Mouse (Mus musculus) embryonic facial prominence, embryonic 15.5 days (tissue): ENCODE measurements at regions not wholly inside any gene's neighbourhood (a gene's known extent, or its start where the extent isn't known, plus 50 kb on each side); places are given as distances from the start of the nearest gene placed in this dataset.

ENCODE experiments used
- ATAC-seq: fragments of 200-750 bp; cut with Nextera tagmentation; 2 replicates; pipeline ENCODE4 v1.8.0; 2017; ENCODE audit warnings: low read depth, moderate TSS enrichment; ENCODE audit not compliant: insufficient number of reproducible peaks, low FRiP score, low TSS enrichment
- H3K27ac ChIP-seq: fragments of 300-500 bp; sonication (generic); replicated peaks from 2 replicates; pipeline ENCODE4 v1.5.1; 2015; ENCODE audit warnings: mild to moderate bottlenecking, inconsistent platforms
- H3K27me3 ChIP-seq: fragments of 300-500 bp; sonication (generic); 2 replicates; pipeline ENCODE4 v1.6.1; 2015; ENCODE audit warnings: inconsistent platforms
- H3K36me3 ChIP-seq: fragments of 300-500 bp; sonication (generic); 2 replicates; pipeline ENCODE4 v1.6.1; 2015; ENCODE audit warnings: mild to moderate bottlenecking, inconsistent platforms
- H3K4me1 ChIP-seq: fragments of 300-500 bp; sonication (generic); 2 replicates; pipeline ENCODE4 v1.6.1; 2015; ENCODE audit warnings: inconsistent platforms
- H3K4me2 ChIP-seq: fragments of 300-500 bp; sonication (generic); replicated peaks from 2 replicates; pipeline ENCODE4 v1.6.1; 2015; ENCODE audit warnings: mild to moderate bottlenecking, inconsistent platforms
- H3K4me3 ChIP-seq: fragments of 300-500 bp; sonication (generic); replicated peaks from 2 replicates; pipeline ENCODE4 v1.5.1; 2015; ENCODE audit warnings: mild to moderate bottlenecking, inconsistent platforms
- H3K9ac ChIP-seq: fragments of 300-500 bp; sonication (generic); 2 replicates; pipeline ENCODE4 v1.6.1; 2015; ENCODE audit warnings: inconsistent platforms
- H3K9me3 ChIP-seq: fragments of 300-500 bp; sonication (generic); replicated peaks from 2 replicates; pipeline ENCODE4 v1.6.1; 2016; ENCODE audit warnings: inconsistent platforms
- WGBS: fragments of 180-500 bp; shearing (Covaris S2); methylation state at CpG from one replicate; pipeline ENCODE4 v1.1.7; 2015; 5-methylcytosine and 5-hydroxymethylcytosine counted together

DNA sequence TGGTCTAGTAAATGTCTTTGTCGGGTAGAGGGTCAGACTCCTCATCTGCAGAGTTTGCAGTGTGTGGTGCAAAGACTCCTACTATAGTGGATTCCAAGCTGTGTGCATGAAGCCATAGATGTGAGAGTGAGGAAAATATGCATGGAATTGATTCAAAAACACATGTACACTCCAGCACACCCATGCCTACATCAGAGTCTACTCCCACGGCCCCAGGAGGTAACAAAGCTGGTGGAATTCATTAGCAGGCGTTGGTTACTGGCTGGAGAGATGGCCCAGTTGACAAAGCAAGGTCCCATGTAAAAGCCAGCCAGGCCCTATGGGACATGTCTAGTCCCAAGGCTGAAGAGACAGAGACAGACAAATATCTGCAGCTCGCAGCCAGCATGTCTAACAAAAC, 132.6 kb upstream of the 1700016C15Rik start:
- H3K36me3 ChIP-seq = no peaks in the 10 kb centered on the region
- H3K9me3 ChIP-seq = no peaks in the 10 kb centered on the region
- ATAC-seq = no peak
- no peak overlapping the region for H3K27ac ChIP-seq
- H3K4me3 ChIP-seq = no peak overlapping the region
- H3K27me3 ChIP-seq = no peaks in the 10 kb centered on the region
- H3K9ac ChIP-seq = no peak overlapping the region
- WGBS = 53% methylated on average over 4 of the region's 4 CpGs
- H3K4me1 ChIP-seq = no peaks in the 10 kb centered on the region
- H3K4me2 ChIP-seq = no peak overlapping the region

DNA sequence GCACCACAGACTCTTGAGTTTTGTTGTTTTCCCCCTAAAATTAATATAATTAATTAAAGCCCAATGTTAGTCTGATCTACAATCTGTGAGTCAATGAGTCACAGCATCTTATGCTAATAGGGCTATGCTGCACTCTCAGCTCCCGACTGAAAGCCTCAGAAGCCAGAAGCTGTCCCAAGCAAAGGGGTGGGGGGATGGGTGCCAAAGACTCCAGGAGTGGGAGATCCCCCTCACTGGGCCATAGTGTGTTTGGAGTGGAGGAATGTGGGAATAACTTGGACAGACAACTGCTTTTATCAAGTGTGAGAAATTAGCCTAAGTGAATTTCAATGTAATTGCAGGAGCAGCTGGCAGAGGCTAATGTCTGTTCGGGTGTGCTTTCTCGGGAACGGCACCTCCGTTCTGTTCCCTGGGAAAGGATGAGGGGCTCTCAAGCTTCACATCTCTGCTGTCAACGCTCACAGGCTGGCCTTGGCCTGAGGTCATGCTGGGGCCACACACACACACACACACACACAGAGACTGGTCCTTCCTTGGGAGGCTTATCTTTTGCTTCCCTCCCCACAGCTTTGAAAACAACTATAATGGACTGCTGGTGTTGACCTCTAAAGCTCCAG, 124.2 kb upstream of the 1700016C15Rik start:
- Histone ChIP-seq H3K9ac (no peak overlapping the region), H3K27ac (no peak overlapping the region), H3K4me2 (no peak overlapping the region), H3K4me1 (no peaks in the 10 kb centered on the region), H3K36me3 (no peaks in the 10 kb centered on the region), H3K27me3 (no peaks in the 10 kb centered on the region), H3K4me3 (no peak overlapping the region), H3K9me3 (no peaks in the 10 kb centered on the region)
- ATAC-seq = no peak
- WGBS = 50% methylated on average over 6 of the region's 6 CpGs

DNA sequence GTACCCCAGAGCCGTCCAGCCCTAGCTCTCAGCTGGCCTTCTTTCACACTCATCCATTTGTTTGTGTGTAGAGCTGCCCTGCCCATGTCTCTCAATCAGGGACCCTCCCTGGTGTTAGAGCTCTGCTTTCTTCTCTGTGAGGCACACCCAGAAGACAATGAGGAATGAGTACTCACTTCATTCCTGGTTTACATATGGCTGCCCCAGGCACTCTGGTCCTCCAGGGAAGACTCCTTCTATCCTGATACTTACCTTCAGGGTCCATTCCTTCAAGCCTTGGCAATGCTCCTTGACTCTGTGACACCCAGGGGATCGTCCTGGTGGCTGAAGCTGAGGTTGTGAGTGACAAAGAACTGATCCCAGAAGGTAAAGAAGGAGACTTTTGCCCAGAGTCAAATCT, 122.0 kb upstream of the 1700016C15Rik start:
- no peaks in the 10 kb centered on the region for H3K36me3 ChIP-seq
- H3K4me3 ChIP-seq = no peak overlapping the region
- no peaks in the 10 kb centered on the region for H3K27me3 ChIP-seq
- ATAC-seq = no peak
- H3K4me2 ChIP-seq = no peak overlapping the region
- no peak overlapping the region for H3K27ac ChIP-seq
- H3K4me1 ChIP-seq = no peaks in the 10 kb centered on the region
- no peak overlapping the region for H3K9ac ChIP-seq
- no peaks in the 10 kb centered on the region for H3K9me3 ChIP-seq
- WGBS = 66% methylated on average over 2 of the region's 2 CpGs

DNA sequence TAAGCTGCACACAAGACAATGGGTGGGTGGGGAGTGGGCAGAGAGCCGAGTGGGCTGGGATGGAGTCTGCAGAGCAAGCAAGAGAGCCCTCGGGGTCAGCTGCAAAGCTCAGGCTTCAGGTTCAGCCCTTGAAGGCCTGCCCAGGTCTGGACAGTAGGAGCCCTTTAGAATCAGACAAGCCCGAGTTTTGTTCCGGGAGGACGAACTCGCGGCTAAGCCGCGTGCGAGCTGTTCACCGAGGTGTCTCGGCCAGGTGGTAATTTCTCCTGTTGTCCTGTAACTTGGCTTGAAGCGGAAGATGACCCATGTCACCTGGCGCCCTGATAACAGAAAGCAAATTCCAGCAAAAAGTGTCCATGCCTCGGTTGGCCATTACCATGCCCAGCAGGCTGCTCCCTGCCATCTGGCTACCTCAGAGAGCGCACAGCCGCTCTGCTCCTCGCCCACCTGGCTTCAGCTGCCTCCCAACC, 121.0 kb upstream of the 1700016C15Rik start:
- H3K4me3 ChIP-seq = no peak overlapping the region
- no peak overlapping the region for H3K4me2 ChIP-seq
- H3K36me3 ChIP-seq = no peaks in the 10 kb centered on the region
- no peaks in the 10 kb centered on the region for H3K9me3 ChIP-seq
- H3K9ac ChIP-seq = no peak overlapping the region
- WGBS = 82% methylated on average over 18 of the region's 18 CpGs
- H3K27me3 ChIP-seq = no peaks in the 10 kb centered on the region
- H3K27ac ChIP-seq = no peak overlapping the region
- ATAC-seq = no peak
- H3K4me1 ChIP-seq = no peaks in the 10 kb centered on the region

DNA sequence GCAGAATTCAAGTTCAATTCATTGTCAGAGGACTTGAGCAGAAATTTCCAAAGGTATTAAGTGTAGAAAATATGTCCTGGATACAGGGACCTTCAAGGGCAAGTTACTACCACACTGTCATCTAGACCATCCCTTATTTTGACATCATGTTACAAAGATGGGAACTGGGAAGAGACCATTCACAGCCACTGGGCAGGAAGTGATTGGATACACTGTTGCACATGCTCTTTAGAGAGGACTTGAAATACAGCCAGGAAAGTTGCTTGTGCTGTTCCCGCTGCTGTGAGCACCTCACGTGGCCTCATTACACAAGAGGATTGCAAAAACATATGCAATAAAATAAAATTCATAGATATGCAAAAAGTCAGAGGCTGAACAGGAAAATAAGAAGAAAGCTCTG, 120.4 kb upstream of the 1700016C15Rik start:
- H3K9ac ChIP-seq = no peak overlapping the region
- no peak overlapping the region for H3K27ac ChIP-seq
- WGBS = 61% methylated on average over 2 of the region's 2 CpGs
- H3K4me3 ChIP-seq = no peak overlapping the region
- no peaks in the 10 kb centered on the region for H3K9me3 ChIP-seq
- H3K4me2 ChIP-seq = no peak overlapping the region
- no peaks in the 10 kb centered on the region for H3K4me1 ChIP-seq
- H3K36me3 ChIP-seq = no peaks in the 10 kb centered on the region
- ATAC-seq = no peak
- H3K27me3 ChIP-seq = no peaks in the 10 kb centered on the region

DNA sequence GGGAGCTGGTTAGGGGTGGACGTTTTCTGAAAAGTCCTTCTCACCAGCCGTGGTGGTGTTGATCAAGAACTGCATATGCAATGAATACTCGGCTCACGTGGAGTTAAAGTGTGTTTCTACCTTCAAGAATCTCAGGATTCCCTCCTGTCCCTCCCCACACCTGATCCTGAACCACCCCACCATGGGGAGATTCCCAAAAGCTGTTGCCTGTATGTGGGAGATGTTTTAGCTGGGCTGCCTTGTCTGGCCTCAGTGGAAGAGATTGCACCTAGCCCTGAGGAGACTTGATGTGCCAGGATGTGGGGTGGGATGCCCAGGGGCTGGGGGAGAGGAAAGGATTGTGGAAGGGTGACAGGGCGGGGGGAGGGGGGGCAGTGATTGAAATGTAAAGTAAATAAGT, 119.9 kb upstream of the 1700016C15Rik start:
- H3K4me3 ChIP-seq = no peak overlapping the region
- WGBS = 65% methylated on average over 5 of the region's 5 CpGs
- no peak for ATAC-seq
- H3K27ac ChIP-seq = no peak overlapping the region
- no peaks in the 10 kb centered on the region for H3K27me3 ChIP-seq
- H3K9ac ChIP-seq = no peak overlapping the region
- H3K4me2 ChIP-seq = no peak overlapping the region
- no peaks in the 10 kb centered on the region for H3K9me3 ChIP-seq
- no peaks in the 10 kb centered on the region for H3K36me3 ChIP-seq
- H3K4me1 ChIP-seq = no peaks in the 10 kb centered on the region

DNA sequence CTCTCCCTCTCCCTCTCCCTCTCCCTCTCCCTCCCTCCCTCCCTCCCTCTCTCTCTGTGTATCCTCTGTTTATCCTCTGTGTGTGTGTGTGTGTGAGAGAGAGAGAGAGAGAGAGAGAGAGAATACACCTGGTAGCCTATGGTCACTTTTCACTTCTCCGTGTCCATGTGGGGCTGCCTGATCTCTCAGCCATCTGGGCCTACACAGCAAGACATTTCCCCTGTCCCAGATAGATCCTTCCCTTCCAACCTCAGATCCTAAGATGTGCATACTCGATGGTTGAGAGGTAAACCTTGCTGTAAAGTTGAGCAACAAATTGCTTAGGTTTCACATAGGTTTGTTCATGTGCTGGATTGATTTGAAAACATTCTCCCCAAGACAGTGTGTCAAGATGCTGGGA, 119.5 kb upstream of the 1700016C15Rik start:
- ATAC-seq = no peak
- 87% methylated on average over 2 of the region's 2 CpGs for WGBS
- Histone ChIP-seq H3K9ac (no peak overlapping the region), H3K36me3 (no peaks in the 10 kb centered on the region), H3K4me2 (no peak overlapping the region), H3K4me1 (no peaks in the 10 kb centered on the region), H3K9me3 (no peaks in the 10 kb centered on the region), H3K4me3 (no peak overlapping the region), H3K27me3 (no peaks in the 10 kb centered on the region), H3K27ac (no peak overlapping the region)

DNA sequence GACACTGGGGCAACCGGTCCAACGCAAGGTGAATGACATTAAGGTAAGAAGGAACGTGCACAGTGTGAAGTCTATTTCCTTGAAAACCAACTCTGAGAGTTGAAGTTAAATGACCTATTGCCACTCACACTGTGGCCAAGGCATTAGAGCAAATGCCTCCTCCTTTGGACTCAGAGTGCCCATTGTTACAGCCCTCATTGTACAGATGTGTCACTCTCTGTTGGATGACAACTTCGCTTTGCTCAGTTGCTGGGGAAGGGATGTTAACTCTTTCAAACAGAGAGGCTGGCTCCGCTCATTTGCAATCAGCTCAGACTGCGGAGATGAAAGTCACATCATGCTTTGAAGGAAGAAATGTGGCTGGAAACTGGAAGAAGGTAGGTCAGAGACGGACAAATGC, 117.1 kb upstream of the 1700016C15Rik start:
- 77% methylated on average over 7 of the region's 7 CpGs for WGBS
- H3K9ac ChIP-seq = no peak overlapping the region
- no peaks in the 10 kb centered on the region for H3K36me3 ChIP-seq
- ATAC-seq = no peak
- no peak overlapping the region for H3K27ac ChIP-seq
- no peaks in the 10 kb centered on the region for H3K9me3 ChIP-seq
- H3K27me3 ChIP-seq = no peaks in the 10 kb centered on the region
- no peaks in the 10 kb centered on the region for H3K4me1 ChIP-seq
- no peak overlapping the region for H3K4me2 ChIP-seq
- no peak overlapping the region for H3K4me3 ChIP-seq

DNA sequence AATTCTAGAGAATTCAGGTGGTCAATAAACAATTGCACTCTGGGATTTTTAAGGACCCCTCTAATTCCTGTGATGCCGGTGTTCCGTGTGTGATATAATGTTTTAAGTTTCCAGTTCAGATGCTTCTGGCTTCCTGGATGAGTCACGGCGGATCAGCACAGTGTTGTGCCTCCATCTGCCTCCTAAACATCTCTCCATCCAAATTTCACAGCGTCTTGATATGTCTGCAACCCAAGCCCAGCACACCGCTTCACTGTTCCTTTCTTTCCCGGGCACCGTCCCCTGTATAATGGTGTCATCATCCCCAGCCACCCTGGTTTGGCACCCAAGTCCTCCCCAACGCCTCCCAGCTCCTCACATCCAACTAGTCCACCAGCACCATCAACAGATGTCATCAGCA, 114.0 kb upstream of the 1700016C15Rik start:
- Histone ChIP-seq H3K27ac (no peak overlapping the region), H3K4me2 (no peak overlapping the region), H3K27me3 (no peaks in the 10 kb centered on the region), H3K4me1 (0 out of 2 replicates have a peak, but pooled peaks cover 2% of the 10 kb centered on the region), H3K9ac (no peak overlapping the region), H3K4me3 (no peak overlapping the region), H3K36me3 (no peaks in the 10 kb centered on the region), H3K9me3 (no peaks in the 10 kb centered on the region)
- 91% methylated on average over 9 of the region's 9 CpGs for WGBS
- no peak for ATAC-seq

DNA sequence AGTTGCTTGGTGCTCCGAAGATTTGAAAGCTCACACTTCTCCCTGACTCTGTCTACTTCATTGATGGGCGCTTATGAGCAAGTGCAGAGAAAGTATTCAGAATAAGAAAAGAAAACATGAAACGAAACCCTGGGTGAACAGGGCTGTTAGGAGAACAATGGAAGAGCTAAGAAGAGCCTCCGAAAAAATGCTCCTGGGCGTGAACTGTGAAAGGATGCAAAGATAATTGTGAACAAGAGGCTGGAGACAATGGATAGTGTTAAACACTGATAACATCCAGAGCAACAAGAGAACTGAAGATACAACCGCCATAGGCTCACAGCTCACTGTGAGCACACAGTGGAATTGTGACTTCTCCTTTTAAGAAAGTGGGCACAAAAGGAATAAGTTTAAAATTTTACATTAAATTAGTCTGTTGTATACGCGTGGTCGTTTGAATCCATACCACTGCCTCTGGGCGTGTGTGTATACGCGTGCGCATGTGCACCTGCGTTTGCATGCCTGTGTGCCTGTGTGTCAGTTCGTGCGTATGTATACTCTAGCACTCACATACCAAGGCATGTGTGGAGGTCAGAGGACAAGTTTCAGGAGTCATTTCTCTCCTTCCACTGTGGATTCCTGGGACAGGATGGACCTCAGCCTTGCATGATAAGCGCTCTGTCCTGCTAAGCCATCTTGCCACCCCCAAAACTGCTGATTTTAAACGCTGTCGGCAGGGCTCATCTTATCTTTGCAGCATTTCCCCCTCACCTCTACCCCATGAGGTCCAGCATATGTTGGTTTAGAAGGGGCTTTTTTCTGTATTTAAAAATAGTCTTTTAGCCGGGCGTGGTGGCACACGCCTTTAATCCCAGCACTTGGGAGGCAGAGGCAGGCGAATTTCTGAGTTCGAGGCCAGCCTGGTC, 113.0 kb upstream of the 1700016C15Rik start:
- no peaks in the 10 kb centered on the region for H3K36me3 ChIP-seq
- H3K4me2 ChIP-seq = no peak overlapping the region
- no peaks in the 10 kb centered on the region for H3K27me3 ChIP-seq
- WGBS = 85% methylated on average over 24 of the region's 24 CpGs
- no peak overlapping the region for H3K27ac ChIP-seq
- H3K4me1 ChIP-seq = 0 out of 2 replicates have a peak, but pooled peaks cover 6% of the 10 kb centered on the region
- no peak for ATAC-seq
- no peak overlapping the region for H3K9ac ChIP-seq
- no peak overlapping the region for H3K4me3 ChIP-seq
- no peaks in the 10 kb centered on the region for H3K9me3 ChIP-seq

DNA sequence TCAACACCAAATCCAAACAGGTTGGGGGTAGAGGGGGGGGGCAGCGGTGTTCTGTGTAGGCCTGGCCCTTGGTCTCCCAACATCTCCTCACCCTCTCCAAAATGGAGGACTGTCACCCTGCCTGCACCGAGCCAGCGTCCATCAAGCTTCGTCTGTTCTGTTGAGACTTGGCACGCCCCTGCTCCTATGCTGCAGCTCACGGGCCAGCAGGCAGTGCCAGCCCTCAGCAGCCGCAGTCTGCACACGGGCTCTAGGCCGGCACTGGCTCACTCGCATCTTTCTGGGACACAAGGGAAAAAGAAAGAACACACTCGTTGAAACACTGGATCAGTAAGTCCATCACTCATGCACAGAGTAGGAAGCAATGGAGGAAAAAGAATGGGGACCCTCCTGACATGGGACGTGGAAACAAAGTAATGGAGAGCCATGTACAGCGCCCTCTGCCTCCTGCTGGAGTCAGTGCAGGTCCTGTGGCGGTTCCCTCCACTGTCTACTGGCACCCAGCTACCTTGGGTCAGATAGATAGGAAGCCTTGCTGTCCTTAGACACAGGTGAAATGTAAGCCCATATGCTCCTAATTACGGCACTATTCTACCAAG, 109.0 kb upstream of the 1700016C15Rik start:
- H3K4me2 ChIP-seq = no peak overlapping the region
- H3K27ac ChIP-seq = no peak overlapping the region
- no peak for ATAC-seq
- H3K9me3 ChIP-seq = no peaks in the 10 kb centered on the region
- H3K27me3 ChIP-seq = no peaks in the 10 kb centered on the region
- 76% methylated on average over 15 of the region's 15 CpGs for WGBS
- no peak overlapping the region for H3K9ac ChIP-seq
- peaks cover 14% of the 10 kb centered on the region; the same call in 1 of the 2 replicates for H3K4me1 ChIP-seq
- no peak overlapping the region for H3K4me3 ChIP-seq
- H3K36me3 ChIP-seq = no peaks in the 10 kb centered on the region
